Mouse (Mus musculus) liver, adult 2 months (tissue): ENCODE results near the gene Sohlh1.

Experiments
- CTCF ChIP-seq: fragments of 200-500 bp; IDR thresholded peaks from 2 replicates; pipeline ENCODE4 v1.5.1; 2011; ENCODE audit warnings: low read depth, low read length, control low read depth
- POLR2A ChIP-seq: fragments of 200-500 bp; IDR thresholded peaks from 2 replicates; pipeline ENCODE4 v1.6.1; 2011; ENCODE audit warnings: low read length, control low read depth; ENCODE audit not compliant: insufficient read depth; ENCODE audit errors: extremely low read depth

GRCm38 (mm10) chr2:25850330-25850729 is 3.3 kb upstream of the Sohlh1 start:
- peak; percentile 80 for TF ChIP-seq CTCF
- TF ChIP-seq POLR2A: no peak
